13 mouse cellular contexts compared by ENCODE assay signal in the genomic region with DNA sequence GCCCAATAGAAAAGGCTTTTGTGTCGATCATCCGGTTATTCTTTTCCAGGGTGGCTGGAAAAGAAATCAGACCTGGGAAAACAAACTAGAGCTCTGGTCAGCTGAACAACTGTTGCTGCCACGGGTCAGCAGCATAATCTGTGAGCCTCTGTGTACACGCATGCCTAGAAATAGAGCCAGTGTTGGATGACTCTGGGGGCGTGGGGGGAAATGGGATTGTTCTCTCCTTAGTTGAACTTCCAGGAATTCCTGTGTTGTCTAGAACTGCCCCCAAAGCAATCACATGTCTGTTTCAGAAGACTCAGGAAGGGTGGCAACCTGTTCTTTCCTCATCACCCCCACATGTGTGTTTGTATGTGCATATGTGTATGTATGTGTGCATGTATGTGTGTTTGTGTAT.
DNase-seq lines count a peak whose midpoint lies in the region; ATAC-seq and TF ChIP-seq lines count a peak whose summit lies in the region.
"Had no signal": no experiment of that assay in that cellular context is flagged by ENCODE, and none has a peak within 500 bp of the region (broad histone marks: within the 10 kb centered on the region; RNA-seq: fewer than 3 reads in every experiment).

No protein-coding gene starts in this region.

- DNase-seq in gastrocnemius, adult 2 months: peak; percentile 53
- no peak for DNase-seq in gastrocnemius, postnatal 10 days
- no peak for DNase-seq in midbrain, embryonic 10.5 days (ENCODE audit: low spot score)
- peak; percentile 46 to 60 for DNase-seq in kidney, postnatal 36 days
- no peak for DNase-seq in urinary bladder, postnatal 14 days (ENCODE audit: low spot score)
- no peak for DNase-seq in hindbrain, embryonic 10.5 days (ENCODE audit: low spot score)
- no peak for DNase-seq in T-cell, adult 2 months (ENCODE audit: low spot score)
- DNase-seq: cerebellum, adult 8-10 months had no signal

- H3K9ac ChIP-seq in midbrain, embryonic 15.5 days: no peak overlapping the region
- H3K9ac ChIP-seq: embryonic facial prominence, embryonic 15.5 days; hindbrain, embryonic 15.5 days; liver, embryonic 14.5 days had no signal

- H3K36me3 ChIP-seq in midbrain, embryonic 10.5 days: no peaks in the 10 kb centered on the region
- no peaks in the 10 kb centered on the region for H3K36me3 ChIP-seq in midbrain, embryonic 15.5 days (replicated peaks)
- no peaks in the 10 kb centered on the region for H3K36me3 ChIP-seq in hindbrain, embryonic 10.5 days
- H3K36me3 ChIP-seq: embryonic facial prominence, embryonic 15.5 days; hindbrain, embryonic 15.5 days had no signal

- ATAC-seq in midbrain, embryonic 15.5 days (replicated peaks): no peak
- ATAC-seq: forebrain, embryonic 16.5 days had no signal

- intact Hi-C loops in gastrocnemius, adult 2 months (cut with DNase I): no loop called here

- no peak for TF ChIP-seq CTCF in gastrocnemius, adult 2 months (IDR thresholded peaks at IDR 0.05)

- WGBS in midbrain, embryonic 10.5 days: 64% methylated on average over 5 of the region's 5 CpGs
- 59% methylated on average over 5 of the region's 5 CpGs for WGBS in midbrain, embryonic 15.5 days
- WGBS in hindbrain, embryonic 10.5 days: 72% methylated on average over 5 of the region's 5 CpGs

- H3K9me3 ChIP-seq in midbrain, embryonic 10.5 days (replicated peaks): no peaks in the 10 kb centered on the region
- H3K9me3 ChIP-seq in midbrain, embryonic 15.5 days: no peaks in the 10 kb centered on the region
- no peaks in the 10 kb centered on the region for H3K9me3 ChIP-seq in hindbrain, embryonic 10.5 days
- H3K9me3 ChIP-seq: embryonic facial prominence, embryonic 15.5 days; hindbrain, embryonic 15.5 days had no signal

- peak overlapping the region; percentile 74 for H3K27ac ChIP-seq in gastrocnemius, adult 2 months
- H3K27ac ChIP-seq in midbrain, embryonic 10.5 days (replicated peaks): peak overlapping the region; percentile 46; the same call in 1 of the 2 replicates
- no peak overlapping the region for H3K27ac ChIP-seq in midbrain, embryonic 15.5 days
- no peak overlapping the region for H3K27ac ChIP-seq in hindbrain, embryonic 10.5 days
- H3K27ac ChIP-seq: embryonic facial prominence, embryonic 15.5 days; hindbrain, embryonic 15.5 days; liver, embryonic 14.5 days had no signal

- no peaks in the 10 kb centered on the region for H3K27me3 ChIP-seq in midbrain, embryonic 10.5 days (ENCODE audit: low read depth, poor library complexity, severe bottlenecking)
- H3K27me3 ChIP-seq in midbrain, embryonic 15.5 days (replicated peaks): no peaks in the 10 kb centered on the region
- H3K27me3 ChIP-seq in hindbrain, embryonic 10.5 days (ENCODE audit: insufficient read depth, poor library complexity, severe bottlenecking): no peaks in the 10 kb centered on the region; the same call in 1 of the 2 replicates
- H3K27me3 ChIP-seq: embryonic facial prominence, embryonic 15.5 days; hindbrain, embryonic 15.5 days had no signal

- H3K4me1 ChIP-seq in midbrain, embryonic 10.5 days: peaks cover 22% of the 10 kb centered on the region
- peaks cover 4% of the 10 kb centered on the region; the same call in 1 of the 2 replicates for H3K4me1 ChIP-seq in midbrain, embryonic 15.5 days
- peaks cover 13% of the 10 kb centered on the region for H3K4me1 ChIP-seq in hindbrain, embryonic 10.5 days (replicated peaks)

- H3K4me3 ChIP-seq in gastrocnemius, adult 2 months: no peak overlapping the region
- no peak overlapping the region for H3K4me3 ChIP-seq in midbrain, embryonic 10.5 days
- H3K4me3 ChIP-seq in midbrain, embryonic 15.5 days: no peak overlapping the region
- H3K4me3 ChIP-seq in hindbrain, embryonic 10.5 days: no peak overlapping the region
- H3K4me3 ChIP-seq: embryonic facial prominence, embryonic 15.5 days; hindbrain, embryonic 15.5 days had no signal

- no peak overlapping the region for H3K4me2 ChIP-seq in midbrain, embryonic 15.5 days
- H3K4me2 ChIP-seq: embryonic facial prominence, embryonic 15.5 days; hindbrain, embryonic 15.5 days had no signal

Comparison
In these comparisons a context has a peak if more than half of its experiments do, and no peak if none do; other contexts are left out.
1. DNase-seq: peak in gastrocnemius, adult 2 months (single experiment) and kidney, postnatal 36 days (2 of 2); none in gastrocnemius, postnatal 10 days (single experiment), midbrain, embryonic 10.5 days (single experiment), urinary bladder, postnatal 14 days (single experiment), hindbrain, embryonic 10.5 days (single experiment) and T-cell, adult 2 months (single experiment).
2. H3K27ac ChIP-seq: peak in gastrocnemius, adult 2 months (single experiment) and midbrain, embryonic 10.5 days (single experiment); none in midbrain, embryonic 15.5 days (single experiment) and hindbrain, embryonic 10.5 days (single experiment).